Mouse (Mus musculus) cerebellum, adult 2 months (tissue): ENCODE results near the gene Creg1. TPM values are rescaled to one million over a fixed set of nuclear protein-coding genes. Genes with fewer than 3 reads are reported as not detected.
"Not testable (repeated sequence)": the region's sequence is repeated elsewhere in the genome, so short reads cannot be mapped to it uniquely, and the experiment has no call there.

Experiments
- DNase-seq, 2 experiments: peaks; one replicate each; pipeline ENCODE4 v3.0.0; 2021
- H3K27ac ChIP-seq: fragments of 200-500 bp; 2 replicates; pipeline ENCODE4 v1.5.1; 2012; ENCODE audit warnings: low read length, control low read depth, inconsistent platforms; ENCODE audit not compliant: insufficient read depth
- H3K27me3 ChIP-seq: fragments of 200-500 bp; 2 replicates; pipeline ENCODE4 v1.6.1; 2012; ENCODE audit warnings: inconsistent platforms, mild to moderate bottlenecking, low read length, moderate library complexity; ENCODE audit not compliant: control insufficient read depth, insufficient read depth
- H3K4me1 ChIP-seq: fragments of 200-500 bp; 2 replicates; pipeline ENCODE4 v1.6.1; 2011; ENCODE audit warnings: low read length; ENCODE audit not compliant: control insufficient read depth, insufficient read depth
- H3K4me3 ChIP-seq: fragments of 200-500 bp; replicated peaks from 2 replicates; pipeline ENCODE3; 2011; ENCODE audit warnings: mild to moderate bottlenecking, low read depth, low read length, control low read depth; ENCODE audit not compliant: insufficient read depth
- CTCF ChIP-seq: fragments of 200-500 bp; IDR thresholded peaks from 2 replicates; pipeline ENCODE4 v1.5.1; 2011; ENCODE audit warnings: low read depth, mild to moderate bottlenecking, control low read depth, low read length, moderate library complexity, borderline replicate concordance; ENCODE audit not compliant: insufficient read depth
- POLR2A ChIP-seq: fragments of 200-500 bp; IDR thresholded peaks from 2 replicates; pipeline ENCODE4 v1.6.1; 2011; ENCODE audit warnings: low read length, control low read depth, borderline replicate concordance; ENCODE audit not compliant: insufficient read depth
- WGBS: fragments of 180-500 bp; shearing (Covaris S2); methylation state at CpG from one replicate; pipeline ENCODE4 v1.1.7; 2018; 5-methylcytosine and 5-hydroxymethylcytosine counted together
- polyA plus RNA-seq: library from polyadenylated mRNA; depleted of rRNA; stranded (reverse); fragments of >200 nt; gene quantifications from 2 replicates; pipeline ENCODE4 v1.2.3, GENCODE M21; 2012

The Creg1 gene
- polyA plus RNA-seq, 1 experiment, result 51.0 TPM

GRCm38 (mm10) chr1:165754205-165754604 is 9.3 kb upstream of the Creg1 start:
- Histone ChIP-seq H3K4me3 (no peak overlapping the region), H3K4me1 (no peaks in the 10 kb centered on the region), H3K27ac (no peak overlapping the region), H3K27me3 (no peaks in the 10 kb centered on the region)
- 54% methylated on average over 6 of the region's 6 CpGs for WGBS
- TF ChIP-seq POLR2A (no peak), CTCF (no peak)
- DNase-seq, result no peak

GRCm38 (mm10) chr1:165755194-165755593 is 8.4 kb upstream of the Creg1 start:
- H3K27ac ChIP-seq, result no peak overlapping the region
- H3K4me3 ChIP-seq, result no peak overlapping the region
- TF ChIP-seq POLR2A (no peak), CTCF (no peak)
- DNase-seq, result no peak
- WGBS, result 71% methylated on average over 4 of the region's 4 CpGs
- no peaks in the 10 kb centered on the region for H3K4me1 ChIP-seq
- no peaks in the 10 kb centered on the region for H3K27me3 ChIP-seq

DNA sequence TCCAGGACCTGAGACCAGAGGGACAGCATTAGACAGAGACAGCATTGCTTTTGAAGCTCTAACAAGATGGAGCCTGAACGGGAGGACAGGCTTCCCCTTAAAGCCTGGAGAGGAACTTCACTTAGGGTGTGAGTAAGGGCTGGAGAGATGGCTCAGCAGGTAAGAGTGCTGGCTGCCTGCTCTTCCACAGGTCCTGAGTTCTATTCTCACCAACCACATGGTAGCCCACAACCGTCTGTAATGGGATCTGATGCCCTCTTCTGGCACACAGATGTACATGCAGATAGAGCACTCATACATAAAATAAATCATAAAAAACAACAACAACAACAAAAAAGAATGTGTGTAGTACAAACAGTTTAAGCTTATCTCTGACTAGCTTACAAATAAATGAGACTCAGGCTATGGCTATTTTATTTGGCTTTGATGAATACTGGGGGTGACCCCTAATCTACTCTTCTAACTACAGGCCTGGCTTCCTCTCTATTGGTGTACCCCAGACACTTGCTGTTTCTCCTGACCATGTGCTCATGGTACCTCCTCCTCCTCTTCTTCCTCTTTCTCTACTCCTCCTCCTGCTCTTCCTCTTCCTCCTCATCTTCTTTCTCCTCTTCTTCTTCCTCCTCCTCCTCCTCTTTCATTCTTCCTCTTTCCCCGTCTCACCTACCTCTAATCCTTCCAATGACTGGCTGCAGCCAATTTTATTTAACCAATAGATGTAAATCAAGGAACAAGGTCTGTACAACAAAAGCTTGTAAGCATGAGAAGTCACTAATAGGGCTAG is 1.8 kb upstream of the Creg1 start:
- WGBS, result 91% methylated on average over 3 of the region's 3 CpGs
- TF ChIP-seq CTCF, result no peak
- TF ChIP-seq POLR2A, result no peak
- no peak for DNase-seq

DNA sequence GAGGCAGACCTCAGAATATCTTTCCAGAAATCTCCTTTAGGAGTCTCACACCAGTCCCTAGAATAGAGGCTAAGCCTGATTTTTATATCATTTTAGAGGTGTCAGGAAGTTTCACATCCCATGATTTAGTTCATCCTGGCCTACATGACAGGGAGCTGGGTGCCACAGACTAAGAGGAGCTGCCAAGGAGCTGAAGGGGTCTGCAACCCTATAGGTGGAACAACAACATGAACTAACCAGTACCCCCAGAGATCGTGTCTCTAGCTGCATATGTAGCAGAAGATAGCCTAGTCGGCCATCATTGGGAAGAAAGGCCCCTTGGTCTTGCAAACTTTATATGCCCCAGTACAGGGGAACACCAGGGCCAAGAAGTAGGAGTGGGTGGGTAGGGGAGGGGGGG is 1.0 kb upstream of the Creg1 start:
- not testable (repeated sequence) for H3K4me1 ChIP-seq, H3K27me3 ChIP-seq, H3K27ac ChIP-seq, H3K4me3 ChIP-seq, DNase-seq
- WGBS, result 67% methylated on average over 2 of the region's 2 CpGs

More for the DNA sequence above, 1.8 kb upstream of the Creg1 start:
- no peaks in the 10 kb centered on the region for H3K4me1 ChIP-seq
- H3K4me3 ChIP-seq, result no peak overlapping the region
- H3K27me3 ChIP-seq, result no peaks in the 10 kb centered on the region
- H3K27ac ChIP-seq, result no peak overlapping the region

DNA sequence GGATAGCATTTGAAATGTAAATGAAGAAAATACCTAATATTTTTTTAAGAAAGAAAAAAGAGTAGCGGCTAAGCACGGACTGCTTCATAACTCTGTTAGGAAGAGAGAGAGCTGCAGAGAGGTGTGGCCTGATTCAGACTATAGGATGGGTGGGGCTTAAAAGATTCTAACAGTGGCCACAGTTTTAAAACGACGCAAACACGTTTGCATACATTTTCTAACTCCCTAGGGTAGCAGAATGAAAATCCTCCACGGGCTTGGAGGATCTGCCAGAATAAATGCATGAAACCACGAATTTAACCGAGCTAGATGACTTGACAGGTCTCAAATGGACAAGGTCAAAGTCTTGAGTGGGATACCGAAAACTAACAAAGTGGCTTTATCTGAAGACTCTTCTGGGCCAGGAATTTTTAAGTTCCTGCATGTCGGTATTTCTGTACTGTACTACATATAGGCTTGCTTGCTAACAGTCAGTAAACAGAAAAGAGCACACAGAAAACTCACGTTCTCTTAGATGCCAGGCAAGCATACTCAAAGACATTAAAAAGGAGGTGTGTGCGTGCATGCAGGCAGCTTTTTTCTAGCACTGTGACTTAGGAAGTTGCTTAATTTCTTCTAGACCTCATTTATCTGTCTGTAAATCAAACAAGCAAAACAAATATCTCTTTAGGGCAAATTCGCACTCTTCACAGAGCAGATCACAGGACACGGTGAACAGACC is 472 bp upstream of the Creg1 start:
- no peaks in the 10 kb centered on the region for H3K27me3 ChIP-seq
- TF ChIP-seq CTCF, result no peak
- TF ChIP-seq POLR2A, result no peak
- no peak for DNase-seq
- WGBS, result 28% methylated on average over 14 of the region's 14 CpGs
- no peaks in the 10 kb centered on the region for H3K4me1 ChIP-seq
- no peak overlapping the region for H3K27ac ChIP-seq
- peak overlapping the region; percentile 65 for H3K4me3 ChIP-seq

GRCm38 (mm10) chr1:165764571-165764970 is 1.0 kb downstream of the Creg1 start:
- Histone ChIP-seq H3K27ac (no peak overlapping the region), H3K4me1 (no peaks in the 10 kb centered on the region), H3K27me3 (no peaks in the 10 kb centered on the region), H3K4me3 (peak overlapping the region; percentile 65)
- WGBS, result 59% methylated on average over 9 of the region's 9 CpGs
- DNase-seq, result no peak
- no peak for TF ChIP-seq POLR2A
- no peak for TF ChIP-seq CTCF

- Histone ChIP-seq H3K27me3 (no peaks in the 10 kb centered on the region), H3K27ac (no peak overlapping the region), H3K4me3 (no peak overlapping the region), H3K4me1 (no peaks in the 10 kb centered on the region)
- DNase-seq, result no peak
- TF ChIP-seq POLR2A (no peak), CTCF (no peak)
- 86% methylated on average over 11 of the region's 11 CpGs for WGBS
These were observed 1.5 kb downstream of the Creg1 start for GRCm38 (mm10) chr1:165765041-165765440.
